Mouse (Mus musculus): ENCODE results near the gene Th.

The Th gene

DNA sequence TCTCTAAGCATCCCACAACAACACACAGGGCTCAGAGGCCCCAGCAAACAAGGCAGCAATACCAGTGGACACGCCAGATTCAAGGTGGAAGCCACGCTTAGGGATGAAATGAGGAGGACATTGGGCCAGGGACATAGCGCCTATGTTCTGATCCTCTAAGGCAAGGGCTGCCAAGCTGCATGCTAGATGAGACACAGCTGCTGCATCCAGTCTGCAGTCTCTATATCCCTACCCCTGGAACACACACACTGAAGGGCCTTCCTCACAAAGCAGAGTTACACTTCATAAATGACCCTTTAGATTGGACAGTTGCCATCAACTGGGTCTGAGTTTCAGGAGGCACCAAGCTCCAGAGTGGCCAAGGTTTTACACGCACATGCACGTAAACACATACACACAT is 13.3 kb downstream of the Th start:
- no peaks in the 10 kb centered on the region for H3K27me3 ChIP-seq (ENCODE audit: control insufficient read depth, insufficient read depth, low read length, poor library complexity, severe bottlenecking)
- no peak for DNase-seq (ENCODE audit: low read depth, low spot score)
- no peaks in the 10 kb centered on the region for H3K36me3 ChIP-seq (ENCODE audit: control insufficient read depth, insufficient read depth, low read length, poor library complexity, severe bottlenecking)

DNA sequence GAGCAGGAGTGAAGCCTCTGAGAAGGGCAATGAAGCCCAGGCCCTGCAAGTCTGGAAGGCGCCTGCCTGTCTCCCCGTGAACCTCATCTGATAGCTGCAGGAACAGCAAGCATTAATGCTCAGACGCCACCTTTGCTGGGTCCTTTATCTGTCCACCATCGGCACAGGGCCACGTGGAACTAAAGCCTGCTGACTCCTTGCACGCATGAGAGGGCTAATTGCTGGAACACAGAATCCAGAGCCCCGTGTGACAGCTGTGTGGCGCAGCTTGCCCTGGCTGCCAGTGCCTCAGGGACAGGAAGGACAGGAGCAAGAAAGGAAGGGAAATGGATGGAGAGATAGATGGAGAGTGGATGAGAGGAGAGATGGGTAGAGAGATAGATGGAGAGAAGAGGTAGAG is 14.8 kb downstream of the Th start:
- no peaks in the 10 kb centered on the region for H3K36me3 ChIP-seq (ENCODE audit: control insufficient read depth, insufficient read depth, low read length, poor library complexity, severe bottlenecking)
- no peaks in the 10 kb centered on the region for H3K27me3 ChIP-seq (ENCODE audit: control insufficient read depth, insufficient read depth, low read length, poor library complexity, severe bottlenecking)
- no peak for DNase-seq (ENCODE audit: low read depth, low spot score)

DNA sequence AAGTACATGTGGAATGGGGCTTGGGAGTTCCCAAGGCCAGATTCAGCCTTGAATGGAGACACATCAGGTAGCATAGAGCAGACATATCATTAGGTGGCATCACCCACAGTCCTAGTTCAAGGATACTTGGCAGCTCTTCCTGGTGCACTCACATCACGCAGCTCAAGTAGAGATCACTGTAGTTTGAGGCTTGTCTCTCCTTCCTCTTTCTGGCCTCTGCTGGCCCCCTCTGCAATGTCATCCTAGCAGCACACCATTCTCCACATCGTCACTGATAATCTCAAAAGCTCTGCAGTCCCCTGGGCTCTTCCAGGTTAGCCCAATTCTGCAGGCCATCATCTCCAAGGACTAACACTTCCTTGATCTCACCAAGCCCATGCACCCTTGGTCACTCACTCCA is 19.2 kb downstream of the Th start:
- no peaks in the 10 kb centered on the region for H3K27me3 ChIP-seq (ENCODE audit: control insufficient read depth, insufficient read depth, low read length, poor library complexity, severe bottlenecking)
- DNase-seq (ENCODE audit: low read depth, low spot score) = no peak
- H3K36me3 ChIP-seq (ENCODE audit: control insufficient read depth, insufficient read depth, low read length, poor library complexity, severe bottlenecking) = no peaks in the 10 kb centered on the region

DNA sequence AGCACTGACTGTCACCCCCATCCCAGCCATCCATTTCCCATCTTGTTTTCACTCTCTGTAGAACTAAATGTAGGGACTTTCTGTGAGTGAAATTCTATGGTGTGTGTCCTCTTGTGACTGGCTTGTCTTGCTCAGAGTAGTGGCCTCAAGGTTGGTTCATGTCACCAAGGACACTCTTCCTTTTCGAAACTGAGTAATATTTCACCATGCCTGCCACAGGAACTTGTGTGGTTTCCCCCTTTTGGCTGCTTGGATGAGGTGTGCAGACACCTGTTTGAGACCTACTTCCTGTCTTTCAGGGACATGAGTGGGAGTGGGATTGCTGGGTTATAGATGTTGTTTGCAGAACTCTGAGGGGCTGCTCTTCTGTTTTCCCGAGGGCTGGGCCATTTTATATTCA is 20.8 kb downstream of the Th start:
- DNase-seq (ENCODE audit: low read depth, low spot score) = no peak
- Histone ChIP-seq H3K27me3 (ENCODE audit: control insufficient read depth, insufficient read depth, low read length, poor library complexity, severe bottlenecking) (no peaks in the 10 kb centered on the region), H3K36me3 (ENCODE audit: control insufficient read depth, insufficient read depth, low read length, poor library complexity, severe bottlenecking) (no peaks in the 10 kb centered on the region)

DNA sequence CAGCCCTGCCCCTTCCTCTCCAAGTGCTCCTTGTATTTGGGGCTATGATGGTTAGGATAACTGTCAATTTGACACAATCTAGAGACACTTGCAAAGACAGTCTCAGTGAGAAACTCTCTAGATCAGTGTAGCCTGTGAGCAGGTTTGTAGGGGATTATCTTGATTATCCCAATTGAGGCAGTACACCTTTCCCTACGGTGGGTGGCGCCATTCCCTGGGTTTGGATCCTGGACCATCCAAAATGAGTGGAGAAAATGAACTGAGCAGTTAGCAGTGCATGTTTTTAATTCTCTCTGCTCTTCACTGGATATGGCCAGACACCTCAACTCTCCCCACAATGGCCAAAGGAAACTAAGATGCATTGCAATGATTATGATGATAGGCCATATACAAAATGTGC is 21.3 kb downstream of the Th start:
- no peak for DNase-seq (ENCODE audit: low read depth, low spot score)
- Histone ChIP-seq H3K36me3 (ENCODE audit: control insufficient read depth, insufficient read depth, low read length, poor library complexity, severe bottlenecking) (no peaks in the 10 kb centered on the region), H3K27me3 (ENCODE audit: control insufficient read depth, insufficient read depth, low read length, poor library complexity, severe bottlenecking) (no peaks in the 10 kb centered on the region)

DNA sequence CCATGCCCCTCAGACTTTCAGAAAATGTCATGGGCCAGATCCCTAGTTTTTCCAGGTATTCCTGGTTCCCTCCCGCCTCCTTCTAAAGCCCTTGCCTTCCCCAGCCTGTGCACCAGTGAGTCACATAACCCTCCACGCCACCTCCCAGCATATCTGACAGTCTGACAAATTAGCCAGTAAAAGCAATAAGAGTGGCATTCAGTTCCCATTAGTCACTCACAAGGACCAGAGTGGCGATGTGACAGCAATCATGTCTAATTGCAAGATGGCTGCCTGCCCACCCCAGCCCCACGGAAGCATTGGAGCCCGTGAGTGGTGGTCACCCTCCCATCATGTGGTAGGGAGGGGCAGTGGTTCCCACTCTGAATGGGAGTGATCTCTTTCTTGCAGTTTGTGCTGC is 25.3 kb downstream of the Th start:
- Histone ChIP-seq H3K36me3 (ENCODE audit: control insufficient read depth, insufficient read depth, low read length, poor library complexity, severe bottlenecking) (no peaks in the 10 kb centered on the region), H3K27me3 (ENCODE audit: control insufficient read depth, insufficient read depth, low read length, poor library complexity, severe bottlenecking) (no peaks in the 10 kb centered on the region)
- no peak for DNase-seq (ENCODE audit: low read depth, low spot score)

DNA sequence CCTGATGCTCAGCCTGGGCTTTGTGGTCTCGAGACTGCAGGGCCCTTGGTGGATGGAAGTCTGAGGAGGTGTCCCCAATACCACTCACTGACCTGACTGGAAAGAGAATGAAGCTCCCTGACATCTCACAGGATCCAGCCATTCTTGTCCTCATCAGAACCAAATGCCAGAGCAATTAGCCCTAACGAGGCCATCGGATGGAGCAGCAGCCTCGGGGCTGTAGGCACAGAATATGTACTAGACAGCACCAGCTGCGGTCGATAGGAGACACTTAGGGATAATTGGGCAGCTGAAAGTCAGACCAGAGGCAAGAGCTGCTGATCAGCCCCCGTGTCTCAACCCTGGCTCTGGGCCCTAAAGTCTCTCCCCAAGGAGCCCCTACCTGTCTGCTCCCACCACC is 26.6 kb downstream of the Th start:
- Histone ChIP-seq H3K36me3 (ENCODE audit: control insufficient read depth, insufficient read depth, low read length, poor library complexity, severe bottlenecking) (no peaks in the 10 kb centered on the region), H3K27me3 (ENCODE audit: control insufficient read depth, insufficient read depth, low read length, poor library complexity, severe bottlenecking) (no peaks in the 10 kb centered on the region)
- DNase-seq (ENCODE audit: low read depth, low spot score) = no peak

DNA sequence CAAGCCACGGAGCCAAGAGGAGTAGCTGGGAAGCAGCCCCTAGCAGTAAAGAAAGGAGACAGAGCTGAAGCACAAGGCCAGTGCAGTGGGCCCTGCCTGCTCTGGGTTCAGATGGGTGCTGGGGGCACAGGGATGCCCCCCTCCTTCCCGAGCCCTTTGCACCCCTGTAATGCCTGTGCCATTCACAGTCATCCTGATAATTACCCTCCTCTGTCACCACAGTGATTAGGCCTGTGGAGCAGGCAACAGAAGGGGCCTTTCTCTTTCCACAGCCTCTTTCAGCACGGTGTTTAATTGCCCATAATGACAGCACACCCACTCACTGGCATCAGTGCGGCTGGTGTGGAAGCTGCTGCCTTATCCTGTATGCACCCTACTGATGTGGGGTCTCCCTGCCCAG is 28.0 kb downstream of the Th start:
- no peaks in the 10 kb centered on the region for H3K36me3 ChIP-seq (ENCODE audit: control insufficient read depth, insufficient read depth, low read length, poor library complexity, severe bottlenecking)
- DNase-seq (ENCODE audit: low read depth, low spot score) = no peak
- H3K27me3 ChIP-seq (ENCODE audit: control insufficient read depth, insufficient read depth, low read length, poor library complexity, severe bottlenecking) = no peaks in the 10 kb centered on the region

DNA sequence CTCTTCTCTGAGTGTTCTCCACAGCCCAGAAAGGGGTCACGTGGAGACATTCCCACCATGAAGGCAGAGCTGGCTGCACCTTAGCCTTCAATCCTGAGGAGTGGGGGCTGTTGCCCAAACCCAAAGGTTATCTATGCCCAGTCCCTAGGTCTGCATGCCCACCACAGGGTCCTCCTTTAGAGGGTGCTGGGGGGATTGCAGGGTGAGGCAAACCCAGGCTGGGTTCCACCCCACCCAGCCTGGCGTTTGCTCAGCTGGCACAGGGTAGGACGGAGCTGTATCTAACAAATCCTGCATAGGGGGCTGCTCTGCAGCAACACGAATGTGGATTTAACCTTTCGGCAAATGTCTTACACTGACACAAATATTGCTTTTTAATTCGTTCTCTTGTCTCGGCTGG is 29.2 kb downstream of the Th start:
- no peaks in the 10 kb centered on the region for H3K27me3 ChIP-seq (ENCODE audit: control insufficient read depth, insufficient read depth, low read length, poor library complexity, severe bottlenecking)
- DNase-seq (ENCODE audit: low read depth, low spot score) = no peak
- no peaks in the 10 kb centered on the region for H3K36me3 ChIP-seq (ENCODE audit: control insufficient read depth, insufficient read depth, low read length, poor library complexity, severe bottlenecking)

DNA sequence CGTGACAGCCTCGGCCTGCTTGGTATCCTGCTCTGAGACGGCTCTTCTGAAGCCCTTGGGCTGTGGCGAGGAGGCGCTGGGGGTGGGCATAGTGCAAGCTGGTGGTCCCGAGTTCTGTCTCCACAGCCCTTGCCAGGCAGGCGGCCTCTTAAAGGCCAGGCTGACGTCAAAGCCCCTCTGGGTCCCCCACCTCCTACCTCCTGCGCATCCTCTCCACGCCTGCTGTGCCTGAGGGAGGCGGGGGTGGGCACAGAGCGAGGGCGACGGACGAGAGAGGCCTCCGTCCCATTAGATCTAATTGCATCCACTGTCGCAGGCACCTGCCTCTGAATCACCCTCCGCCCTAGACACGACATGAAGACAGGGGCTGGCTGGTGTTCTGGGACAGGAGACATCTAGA is 31.1 kb downstream of the Th start:
- Histone ChIP-seq H3K27me3 (ENCODE audit: control insufficient read depth, insufficient read depth, low read length, poor library complexity, severe bottlenecking) (no peaks in the 10 kb centered on the region), H3K36me3 (ENCODE audit: control insufficient read depth, insufficient read depth, low read length, poor library complexity, severe bottlenecking) (no peaks in the 10 kb centered on the region)
- no peak for DNase-seq (ENCODE audit: low read depth, low spot score)

DNA sequence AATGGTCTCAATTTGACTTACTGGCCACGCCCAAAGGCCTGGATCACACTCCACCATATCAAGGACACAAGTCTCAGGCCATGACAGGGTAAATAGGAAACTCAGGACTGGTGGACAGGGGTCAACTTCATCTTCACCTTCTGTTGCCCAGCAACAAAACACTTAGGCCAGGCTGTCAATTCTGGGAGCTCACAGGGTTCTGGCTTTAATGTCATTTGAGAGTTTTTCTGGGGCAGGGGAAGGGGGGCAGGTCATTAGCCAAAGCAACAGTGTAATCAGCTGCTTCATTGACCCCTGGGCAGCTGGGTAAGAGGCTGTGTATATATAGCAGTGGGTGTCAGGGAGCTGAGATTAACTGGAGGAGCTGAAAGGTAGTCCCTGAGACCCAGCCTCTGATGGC is 33.5 kb downstream of the Th start:
- DNase-seq (ENCODE audit: low read depth, low spot score) = no peak
- Histone ChIP-seq H3K36me3 (ENCODE audit: control insufficient read depth, insufficient read depth, low read length, poor library complexity, severe bottlenecking) (no peaks in the 10 kb centered on the region), H3K27me3 (ENCODE audit: control insufficient read depth, insufficient read depth, low read length, poor library complexity, severe bottlenecking) (no peaks in the 10 kb centered on the region)

DNA sequence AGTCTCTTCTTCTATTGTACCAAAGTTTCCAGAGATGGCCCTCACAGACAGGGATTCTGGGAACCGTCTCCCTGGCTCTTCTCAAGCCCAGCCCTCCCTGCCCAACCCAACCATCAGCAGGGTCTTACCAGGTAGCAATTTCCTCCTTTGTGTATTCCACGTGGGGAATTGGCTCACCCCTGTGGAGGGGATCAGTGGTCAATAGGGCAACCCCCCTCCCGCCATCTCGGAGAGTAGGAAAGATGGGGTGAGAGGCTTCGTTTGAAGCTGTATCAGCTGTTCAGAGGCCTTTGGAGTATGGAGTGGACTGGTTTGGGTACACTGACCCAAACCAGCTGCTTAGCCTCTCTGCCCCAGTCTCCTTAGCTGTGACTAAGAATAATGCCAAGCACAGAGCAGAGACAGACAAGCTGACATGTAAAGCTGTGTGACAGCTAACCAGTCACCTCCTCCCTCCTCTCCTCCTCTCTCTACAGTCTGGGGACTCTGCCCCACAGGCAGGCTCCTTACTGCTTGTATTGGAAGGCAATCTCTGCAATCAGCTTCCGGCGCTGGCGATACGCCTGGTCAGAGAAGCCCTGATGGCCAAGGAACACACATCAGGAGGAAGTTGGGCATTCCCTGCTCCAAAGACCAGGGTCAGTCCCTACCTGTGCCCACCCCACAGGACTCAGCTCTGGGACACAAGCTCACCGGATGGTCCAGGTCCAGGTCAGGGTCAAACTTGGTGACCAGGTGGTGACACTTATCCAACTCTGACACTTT is 34.8 kb downstream of the Th start:
- Histone ChIP-seq H3K36me3 (ENCODE audit: control insufficient read depth, insufficient read depth, low read length, poor library complexity, severe bottlenecking) (no peaks in the 10 kb centered on the region), H3K27me3 (ENCODE audit: control insufficient read depth, insufficient read depth, low read length, poor library complexity, severe bottlenecking) (no peaks in the 10 kb centered on the region)
- no peak for DNase-seq (ENCODE audit: low read depth, low spot score)

DNA sequence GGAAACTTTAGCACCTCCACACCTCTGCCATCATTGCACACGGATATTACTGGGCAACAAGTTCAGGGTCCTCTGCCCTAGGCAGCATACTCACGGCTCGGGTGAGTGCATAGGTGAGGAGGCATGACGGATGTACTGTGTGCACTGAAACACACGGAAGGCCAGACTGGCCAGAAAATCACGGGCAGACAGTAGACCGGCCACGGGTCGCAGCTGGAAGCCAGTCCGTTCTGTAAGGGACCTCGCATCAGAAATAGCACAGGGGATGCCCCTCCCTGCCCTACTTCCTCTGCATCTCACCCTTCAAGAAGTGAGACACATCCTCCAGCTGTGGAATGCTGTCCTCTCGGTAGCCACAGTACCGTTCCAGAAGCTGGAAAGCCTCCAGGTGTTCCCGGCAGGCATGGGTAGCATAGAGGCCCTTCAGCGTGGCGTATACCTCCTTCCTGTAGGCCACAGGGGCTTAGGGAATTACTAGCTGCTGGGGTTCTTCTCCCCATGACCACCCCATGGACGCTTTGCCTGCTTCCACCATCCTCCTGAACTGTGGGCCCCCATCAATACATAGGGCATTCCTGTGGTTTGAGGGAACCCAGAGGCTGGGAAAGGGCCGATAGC is 35.6 kb downstream of the Th start:
- DNase-seq (ENCODE audit: low read depth, low spot score) = no peak
- no peaks in the 10 kb centered on the region for H3K36me3 ChIP-seq (ENCODE audit: control insufficient read depth, insufficient read depth, low read length, poor library complexity, severe bottlenecking)

DNA sequence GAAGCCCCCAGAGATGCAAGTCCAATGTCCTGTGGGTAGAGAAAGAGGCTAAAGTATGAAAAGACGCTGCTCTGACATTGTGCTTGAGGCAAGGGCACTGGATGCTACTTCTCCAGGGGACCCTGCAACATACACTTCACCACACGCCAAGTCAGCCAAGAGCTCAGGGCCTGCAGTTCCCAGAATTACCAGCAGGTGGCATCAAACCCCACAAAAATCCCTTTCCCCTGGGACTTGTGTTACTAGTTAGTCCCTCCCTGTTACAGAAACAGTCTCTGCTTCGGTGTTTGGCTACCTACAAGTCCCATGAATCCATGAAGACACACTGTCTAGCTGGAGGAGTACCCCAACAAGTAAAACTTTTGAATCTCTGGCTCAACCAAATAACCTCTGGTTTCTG is 36.3 kb downstream of the Th start:
- H3K36me3 ChIP-seq (ENCODE audit: control insufficient read depth, insufficient read depth, low read length, poor library complexity, severe bottlenecking) = no peaks in the 10 kb centered on the region
- H3K27me3 ChIP-seq (ENCODE audit: control insufficient read depth, insufficient read depth, low read length, poor library complexity, severe bottlenecking) = no peaks in the 10 kb centered on the region
- peak; percentile 87 for DNase-seq (ENCODE audit: low read depth, low spot score)

More for the DNA sequence above, 35.6 kb downstream of the Th start:
- H3K27me3 ChIP-seq (ENCODE audit: control insufficient read depth, insufficient read depth, low read length, poor library complexity, severe bottlenecking) = no peaks in the 10 kb centered on the region

DNA sequence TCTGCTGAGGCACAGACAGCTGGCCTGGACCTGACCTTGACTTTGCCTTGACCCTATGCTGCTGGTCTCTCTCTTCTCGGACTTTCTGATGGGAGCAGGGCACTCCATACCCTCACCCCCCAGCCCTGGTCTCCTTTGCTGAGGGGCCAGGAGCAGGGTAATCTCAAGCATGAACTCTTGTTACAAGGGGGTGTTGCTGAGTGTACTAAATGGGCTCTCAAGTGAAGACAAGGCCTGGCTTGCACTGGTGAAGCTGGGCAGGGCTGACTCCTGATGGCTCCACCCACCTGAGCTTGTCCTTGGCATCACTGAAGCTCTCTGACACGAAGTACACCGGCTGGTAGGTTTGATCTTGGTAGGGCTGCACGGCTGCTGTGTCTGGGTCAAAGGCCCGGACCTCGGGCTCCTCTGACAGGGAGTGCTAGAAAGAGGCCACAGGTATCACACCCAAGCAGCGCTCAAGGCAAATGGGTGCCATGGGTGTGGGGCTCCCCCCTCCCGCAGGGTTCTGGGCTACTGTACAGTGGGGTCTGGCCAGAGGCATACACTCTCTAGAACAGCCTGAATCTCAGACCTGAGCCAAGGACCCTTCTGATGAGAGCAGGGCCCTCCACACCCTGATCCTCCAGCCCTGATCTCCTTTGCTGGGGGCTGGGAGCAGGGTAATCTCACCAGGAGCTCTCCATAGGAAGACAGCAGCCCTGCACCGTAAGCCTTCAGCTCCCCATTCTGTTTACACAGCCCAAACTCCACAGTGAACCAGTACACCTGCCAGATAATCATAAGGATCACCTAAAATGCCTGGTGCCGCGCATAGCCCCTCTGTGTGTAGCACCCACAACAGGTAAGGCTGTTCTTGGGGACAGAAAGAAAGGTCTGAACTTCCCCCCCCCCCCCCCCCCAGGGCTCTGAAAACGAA is 36.9 kb downstream of the Th start:
- no peak for DNase-seq (ENCODE audit: low read depth, low spot score)
- H3K36me3 ChIP-seq (ENCODE audit: control insufficient read depth, insufficient read depth, low read length, poor library complexity, severe bottlenecking) = no peaks in the 10 kb centered on the region
- no peaks in the 10 kb centered on the region for H3K27me3 ChIP-seq (ENCODE audit: control insufficient read depth, insufficient read depth, low read length, poor library complexity, severe bottlenecking)

All from splenic B cell, adult 2 months (primary cell).